9 mouse cellular contexts compared by ENCODE assay signal in genomic region chr13:91374141-91374540, GRCm38 (mm10).
A peak's percentile ranks its signal among the peaks of the same experiment; 100 is the strongest.
DNase-seq lines count a peak whose midpoint lies in the region; ATAC-seq lines count a peak whose summit lies in the region.
"Had no signal": no experiment of that assay in that cellular context is flagged by ENCODE, and none has a peak within 500 bp of the region (broad histone marks: within the 10 kb centered on the region; RNA-seq: fewer than 3 reads in every experiment).

No protein-coding gene starts in this region.

- intact Hi-C loops in gastrocnemius, postnatal 14 days (cut with DNase I; ENCODE audit: low total_unique reads) = loop anchor here (10.0 kb wide), 1 partner anchor 261 kb away; no protein-coding TSS in a partner anchor

- peak; percentile 68 for DNase-seq in hindbrain, embryonic 10.5 days (ENCODE audit: low spot score)
- peak; percentile 39 for DNase-seq in brain, embryonic 18.5 days (ENCODE audit: low read depth, low spot score)
- DNase-seq in gastrocnemius, postnatal 14 days = peak; percentile 51
- DNase-seq in midbrain, embryonic 14.5 days = peak; percentile 79
- DNase-seq in Muller cell, postnatal 12 days (ENCODE audit: inconsistent ontology term) = no peak
- DNase-seq in left cerebral cortex, adult 18-20 months (ENCODE audit: low spot score in 2 of 2) = no peak

- peaks cover 59% of the 10 kb centered on the region for H3K4me1 ChIP-seq in hindbrain, embryonic 10.5 days (replicated peaks)
- peaks cover 39% of the 10 kb centered on the region for H3K4me1 ChIP-seq in hindbrain, embryonic 16.5 days (ENCODE audit: control insufficient read depth, insufficient read depth, low read depth, low read length)
- H3K4me1 ChIP-seq in kidney, embryonic 14.5 days (ENCODE audit: control insufficient read depth, insufficient read depth, low read length) = peaks cover 31% of the 10 kb centered on the region
- peaks cover 45% of the 10 kb centered on the region for H3K4me1 ChIP-seq in midbrain, embryonic 14.5 days (ENCODE audit: control insufficient read depth, insufficient read depth, low read length)

- ATAC-seq in hindbrain, embryonic 16.5 days = no peak
- no peak for ATAC-seq in kidney, embryonic 14.5 days (ENCODE audit: low FRiP score, low TSS enrichment)
- no peak for ATAC-seq in midbrain, embryonic 14.5 days (ENCODE audit: low FRiP score, low TSS enrichment)

- H3K9ac ChIP-seq in hindbrain, embryonic 16.5 days (ENCODE audit: low read depth, low read length) = no peak overlapping the region
- H3K9ac ChIP-seq in kidney, embryonic 14.5 days (ENCODE audit: low read depth, low read length) = no peak overlapping the region
- no peak overlapping the region for H3K9ac ChIP-seq in midbrain, embryonic 14.5 days (replicated peaks; ENCODE audit: low read length)

- no peak overlapping the region for H3K4me2 ChIP-seq in hindbrain, embryonic 16.5 days (ENCODE audit: low read length)
- H3K4me2 ChIP-seq in kidney, embryonic 14.5 days (replicated peaks; ENCODE audit: low read depth, low read length) = no peak overlapping the region
- peak overlapping the region; percentile 18; the same call in 1 of the 2 replicates for H3K4me2 ChIP-seq in midbrain, embryonic 14.5 days (ENCODE audit: low read length)

- WGBS in hindbrain, embryonic 10.5 days = 18% methylated on average over 3 of the region's 3 CpGs
- 17% methylated on average over 3 of the region's 3 CpGs for WGBS in hindbrain, embryonic 16.5 days
- WGBS in kidney, embryonic 14.5 days = 6% methylated on average over 3 of the region's 3 CpGs
- WGBS in midbrain, embryonic 14.5 days = 4% methylated on average over 3 of the region's 3 CpGs

- H3K9me3 ChIP-seq in hindbrain, embryonic 10.5 days = no peaks in the 10 kb centered on the region
- H3K9me3 ChIP-seq in hindbrain, embryonic 16.5 days (ENCODE audit: control insufficient read depth, low read length) = no peaks in the 10 kb centered on the region
- no peaks in the 10 kb centered on the region for H3K9me3 ChIP-seq in kidney, embryonic 14.5 days (ENCODE audit: control insufficient read depth, low read length)
- no peaks in the 10 kb centered on the region for H3K9me3 ChIP-seq in midbrain, embryonic 14.5 days (ENCODE audit: control insufficient read depth, low read length)

- H3K27me3 ChIP-seq in hindbrain, embryonic 10.5 days (ENCODE audit: insufficient read depth, poor library complexity, severe bottlenecking) = no peaks in the 10 kb centered on the region
- no peaks in the 10 kb centered on the region for H3K27me3 ChIP-seq in hindbrain, embryonic 16.5 days (replicated peaks; ENCODE audit: control insufficient read depth, insufficient read depth, low read length)
- H3K27me3 ChIP-seq in kidney, embryonic 14.5 days (ENCODE audit: control insufficient read depth, insufficient read depth, low read length) = no peaks in the 10 kb centered on the region
- no peaks in the 10 kb centered on the region for H3K27me3 ChIP-seq in midbrain, embryonic 14.5 days (ENCODE audit: control insufficient read depth, insufficient read depth, low read length)

- no peak overlapping the region for H3K4me3 ChIP-seq in hindbrain, embryonic 10.5 days
- no peak overlapping the region for H3K4me3 ChIP-seq in hindbrain, embryonic 16.5 days (ENCODE audit: low read length)
- no peak overlapping the region for H3K4me3 ChIP-seq in kidney, embryonic 14.5 days (ENCODE audit: low read length)
- no peak overlapping the region for H3K4me3 ChIP-seq in midbrain, embryonic 14.5 days (replicated peaks; ENCODE audit: low read depth, low read length)

- H3K36me3 ChIP-seq in hindbrain, embryonic 10.5 days = no peaks in the 10 kb centered on the region
- no peaks in the 10 kb centered on the region for H3K36me3 ChIP-seq in hindbrain, embryonic 16.5 days (ENCODE audit: control insufficient read depth, insufficient read depth, low read length)
- no peaks in the 10 kb centered on the region for H3K36me3 ChIP-seq in kidney, embryonic 14.5 days (ENCODE audit: control insufficient read depth, insufficient read depth, low read length)
- no peaks in the 10 kb centered on the region for H3K36me3 ChIP-seq in midbrain, embryonic 14.5 days (ENCODE audit: control insufficient read depth, insufficient read depth, low read length)

- H3K27ac ChIP-seq in hindbrain, embryonic 10.5 days = peak overlapping the region; percentile 79
- no peak overlapping the region for H3K27ac ChIP-seq in hindbrain, embryonic 16.5 days (ENCODE audit: low read depth, low read length)
- peak overlapping the region; percentile 77 for H3K27ac ChIP-seq in kidney, embryonic 14.5 days (ENCODE audit: low read depth, low read length)
- no peak overlapping the region for H3K27ac ChIP-seq in midbrain, embryonic 14.5 days (replicated peaks; ENCODE audit: low read depth, low read length)
- H3K27ac ChIP-seq: macrophage had no signal

Comparison
In these comparisons a context has a peak if more than half of its experiments do, and no peak if none do; other contexts are left out.
1. H3K27ac ChIP-seq: peak in hindbrain, embryonic 10.5 days (single experiment) and kidney, embryonic 14.5 days (single experiment); none in hindbrain, embryonic 16.5 days (single experiment) and midbrain, embryonic 14.5 days (single experiment).
2. DNase-seq: peak in hindbrain, embryonic 10.5 days (single experiment), brain, embryonic 18.5 days (single experiment), gastrocnemius, postnatal 14 days (single experiment) and midbrain, embryonic 14.5 days (single experiment); none in Muller cell, postnatal 12 days (single experiment) and left cerebral cortex, adult 18-20 months (0 of 2).